18 mouse cellular contexts compared by ENCODE assay signal in genomic region chr10:83108946-83109345, GRCm38 (mm10).
DNase-seq lines count a peak whose midpoint lies in the region; ATAC-seq and TF ChIP-seq lines count a peak whose summit lies in the region.
"Had no signal": no experiment of that assay in that cellular context is flagged by ENCODE, and none has a peak within 500 bp of the region (broad histone marks: within the 10 kb centered on the region; RNA-seq: fewer than 3 reads in every experiment).

No protein-coding gene starts in this region.

- H3K4me2 ChIP-seq in forebrain, embryonic 13.5 days, result no peak overlapping the region
- no peak overlapping the region for H3K4me2 ChIP-seq in liver, postnatal 0 days (ENCODE audit: low read depth, low read length)
- no peak overlapping the region for H3K4me2 ChIP-seq in liver, embryonic 13.5 days
- H3K4me2 ChIP-seq: heart, embryonic 13.5 days; intestine, embryonic 15.5 days; liver, embryonic 15.5 days had no signal

- peaks cover 74% of the 10 kb centered on the region for H3K4me1 ChIP-seq in forebrain, embryonic 13.5 days
- peaks cover 59% of the 10 kb centered on the region for H3K4me1 ChIP-seq in forebrain, embryonic 10.5 days
- H3K4me1 ChIP-seq in liver, postnatal 0 days (ENCODE audit: insufficient read depth), result no peaks in the 10 kb centered on the region
- peaks cover 6% of the 10 kb centered on the region; the same call in 1 of the 2 replicates for H3K4me1 ChIP-seq in liver, embryonic 13.5 days (replicated peaks)

- WGBS in forebrain, embryonic 13.5 days, result 97% methylated on average over 6 of the region's 6 CpGs
- WGBS in forebrain, embryonic 10.5 days, result 91% methylated on average over 6 of the region's 6 CpGs
- 93% methylated on average over 6 of the region's 6 CpGs for WGBS in liver, postnatal 0 days (ENCODE audit: insufficient replicate concordance)
- WGBS in liver, embryonic 13.5 days (ENCODE audit: insufficient replicate concordance), result 88% methylated on average over 6 of the region's 6 CpGs

- H3K27me3 ChIP-seq in forebrain, embryonic 13.5 days, result no peaks in the 10 kb centered on the region
- peaks cover 10% of the 10 kb centered on the region; the same call in 1 of the 2 replicates for H3K27me3 ChIP-seq in forebrain, embryonic 10.5 days (ENCODE audit: poor library complexity, severe bottlenecking)
- no peaks in the 10 kb centered on the region for H3K27me3 ChIP-seq in liver, postnatal 0 days (ENCODE audit: insufficient read depth, low read length)
- H3K27me3 ChIP-seq in liver, embryonic 13.5 days, result no peaks in the 10 kb centered on the region
- H3K27me3 ChIP-seq: CH12.LX; heart, embryonic 13.5 days; intestine, embryonic 15.5 days; liver, embryonic 15.5 days had no signal

- H3K27ac ChIP-seq in forebrain, embryonic 13.5 days, result peak overlapping the region; percentile 70; the same call in 1 of the 2 replicates
- H3K27ac ChIP-seq in forebrain, embryonic 10.5 days, result no peak overlapping the region
- H3K27ac ChIP-seq in liver, postnatal 0 days (ENCODE audit: low read depth), result no peak overlapping the region
- H3K27ac ChIP-seq in liver, embryonic 13.5 days, result no peak overlapping the region
- H3K27ac ChIP-seq: heart, embryonic 13.5 days; intestine, embryonic 15.5 days; kidney, postnatal 0 days; liver, embryonic 15.5 days had no signal

- no peak overlapping the region for H3K9ac ChIP-seq in forebrain, embryonic 13.5 days
- H3K9ac ChIP-seq in liver, postnatal 0 days (replicated peaks), result no peak overlapping the region
- H3K9ac ChIP-seq in liver, embryonic 13.5 days, result no peak overlapping the region
- H3K9ac ChIP-seq: heart, embryonic 13.5 days; intestine, embryonic 15.5 days; liver, embryonic 15.5 days had no signal

- ATAC-seq in forebrain, embryonic 13.5 days, result no peak
- ATAC-seq in liver, postnatal 0 days, result no peak
- ATAC-seq in liver, embryonic 13.5 days (ENCODE audit: low read depth), result 0 out of 2 replicates have a peak, but pooled peaks have one; percentile 35
- ATAC-seq: forebrain, embryonic 14.5 days; intestine, embryonic 15.5 days had no signal

- no peak for TF ChIP-seq EP300 in liver, postnatal 0 days (IDR thresholded peaks at IDR 0.05; ENCODE audit: low read depth)

- H3K36me3 ChIP-seq in forebrain, embryonic 13.5 days (ENCODE audit: poor library complexity, severe bottlenecking), result no peaks in the 10 kb centered on the region
- H3K36me3 ChIP-seq in forebrain, embryonic 10.5 days (replicated peaks), result no peaks in the 10 kb centered on the region
- no peaks in the 10 kb centered on the region for H3K36me3 ChIP-seq in liver, postnatal 0 days (replicated peaks; ENCODE audit: insufficient read depth, low read length)
- no peaks in the 10 kb centered on the region for H3K36me3 ChIP-seq in liver, embryonic 13.5 days
- H3K36me3 ChIP-seq: heart, embryonic 13.5 days; intestine, embryonic 15.5 days; liver, embryonic 15.5 days; midbrain, embryonic 10.5 days had no signal

- no peak overlapping the region for H3K4me3 ChIP-seq in forebrain, embryonic 13.5 days
- H3K4me3 ChIP-seq in forebrain, embryonic 10.5 days, result no peak overlapping the region
- H3K4me3 ChIP-seq in liver, postnatal 0 days (ENCODE audit: low read depth, low read length), result no peak overlapping the region
- no peak overlapping the region for H3K4me3 ChIP-seq in liver, embryonic 13.5 days (replicated peaks)
- H3K4me3 ChIP-seq: heart, embryonic 13.5 days; intestine, embryonic 15.5 days; liver, embryonic 15.5 days; midbrain, embryonic 10.5 days had no signal

- H3K9me3 ChIP-seq in forebrain, embryonic 13.5 days (replicated peaks), result no peaks in the 10 kb centered on the region
- no peaks in the 10 kb centered on the region for H3K9me3 ChIP-seq in forebrain, embryonic 10.5 days
- no peaks in the 10 kb centered on the region for H3K9me3 ChIP-seq in liver, postnatal 0 days (ENCODE audit: low read length)
- H3K9me3 ChIP-seq in liver, embryonic 13.5 days (replicated peaks), result no peaks in the 10 kb centered on the region
- H3K9me3 ChIP-seq: heart, embryonic 13.5 days; intestine, embryonic 15.5 days; liver, embryonic 15.5 days; midbrain, embryonic 10.5 days had no signal

- no peak for TF ChIP-seq CTCF in liver, postnatal 0 days (IDR thresholded peaks at IDR 0.05; ENCODE audit: low read depth)

- DNase-seq in forebrain, embryonic 10.5 days (ENCODE audit: extremely low spot score, low spot score), result no peak
- DNase-seq in liver, result peak; percentile 29
- DNase-seq in liver, postnatal 0 days, result no peak
- DNase-seq in ZHBTc4 (ENCODE audit: low read depth, low spot score), result peak; percentile 32
- no peak for DNase-seq in liver, embryonic 13.5 days
- DNase-seq in cerebellum, postnatal 25 days, result no peak
- DNase-seq in testis, postnatal 10 days (ENCODE audit: low spot score), result no peak
- DNase-seq: adrenal gland, postnatal 14 days; cerebellum, adult 9-10 months; right cerebral cortex, postnatal 25 days had no signal

Comparison
In these comparisons a context has a peak if more than half of its experiments do, and no peak if none do; other contexts are left out.
1. DNase-seq: peak in liver (single experiment) and ZHBTc4 (single experiment); none in forebrain, embryonic 10.5 days (single experiment), liver, postnatal 0 days (single experiment), liver, embryonic 13.5 days (single experiment), cerebellum, postnatal 25 days (0 of 2) and testis, postnatal 10 days (single experiment).